Mouse (Mus musculus) embryo, embryonic 9.5 days (tissue): ENCODE data around the gene Gigyf2.

Experiments used
- DNase-seq: peaks from one replicate; pipeline ENCODE4 v3.0.0-alpha.2; 2017; ENCODE audit errors: extremely low spot score

The Gigyf2 gene

DNA sequence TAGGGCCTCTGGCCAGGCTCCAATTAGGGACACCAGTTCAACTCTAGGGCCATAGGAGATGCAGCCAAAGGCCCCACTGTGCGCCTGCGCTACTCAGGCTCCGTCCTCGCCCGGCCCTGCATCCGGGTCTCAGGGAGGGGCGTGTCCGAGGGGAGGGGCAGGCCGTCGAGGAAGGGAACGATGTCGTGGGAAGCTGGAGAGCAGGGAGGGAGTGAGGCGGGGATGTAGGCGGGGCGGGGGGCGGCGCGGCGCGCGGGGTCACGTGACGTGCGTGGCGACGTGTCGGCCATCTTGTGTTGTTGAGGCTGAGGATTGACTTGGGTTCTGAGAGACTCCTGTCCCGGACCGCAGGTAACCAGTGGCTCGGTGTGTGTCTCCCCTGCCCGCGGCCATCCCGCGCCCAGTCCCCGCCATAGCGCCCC lies at the start of gene Gigyf2:
Gigyf2 (plus strand) TSS at position 257 of the 422 bp plus-strand sequence.
- peak; percentile 99 for DNase-seq

DNA sequence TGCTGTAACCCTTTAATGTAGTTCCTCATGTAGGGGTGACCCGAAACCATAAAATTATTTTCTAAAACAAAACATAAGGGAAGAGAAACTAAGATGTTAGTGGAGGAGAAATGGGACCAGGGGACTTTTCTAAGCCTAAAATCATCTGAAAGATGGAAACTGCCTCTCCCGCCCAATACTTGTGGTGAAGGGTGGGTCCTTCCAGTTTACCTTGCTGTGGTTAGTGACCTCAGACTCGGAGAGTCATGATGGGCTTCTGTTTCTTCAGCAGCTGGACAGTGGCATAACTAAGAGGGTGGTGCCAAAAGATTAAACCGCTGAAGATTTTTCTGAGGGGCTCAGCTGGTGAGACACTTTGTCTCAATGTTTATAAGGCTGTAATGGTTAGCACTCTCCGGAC lies 46.5 kb upstream of the Gigyf2 start:
- no peak for DNase-seq

GRCm38 (mm10) chr1:87281599-87282412 lies 45.0 kb upstream of the Gigyf2 start:
- peak; percentile 20 for DNase-seq

DNA sequence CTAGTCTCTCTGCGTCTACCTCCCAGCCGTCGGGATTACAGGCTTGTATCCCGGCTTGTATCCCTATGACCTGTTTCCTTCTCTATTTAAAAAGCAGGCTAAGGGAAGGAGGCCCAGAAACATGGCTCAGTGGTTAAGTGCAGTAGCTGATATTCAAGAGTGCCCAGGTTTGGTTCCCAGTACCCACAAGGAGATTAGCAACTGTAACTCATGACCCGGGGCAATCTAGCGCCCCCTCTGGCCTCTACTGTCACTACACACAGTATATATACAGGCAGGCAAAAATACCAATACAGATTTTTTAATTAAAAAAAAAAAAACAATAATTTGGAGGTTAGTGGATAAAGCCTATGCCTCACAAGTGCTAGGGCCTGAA lies 44.4 kb upstream of the Gigyf2 start:
- no peak for DNase-seq

DNA sequence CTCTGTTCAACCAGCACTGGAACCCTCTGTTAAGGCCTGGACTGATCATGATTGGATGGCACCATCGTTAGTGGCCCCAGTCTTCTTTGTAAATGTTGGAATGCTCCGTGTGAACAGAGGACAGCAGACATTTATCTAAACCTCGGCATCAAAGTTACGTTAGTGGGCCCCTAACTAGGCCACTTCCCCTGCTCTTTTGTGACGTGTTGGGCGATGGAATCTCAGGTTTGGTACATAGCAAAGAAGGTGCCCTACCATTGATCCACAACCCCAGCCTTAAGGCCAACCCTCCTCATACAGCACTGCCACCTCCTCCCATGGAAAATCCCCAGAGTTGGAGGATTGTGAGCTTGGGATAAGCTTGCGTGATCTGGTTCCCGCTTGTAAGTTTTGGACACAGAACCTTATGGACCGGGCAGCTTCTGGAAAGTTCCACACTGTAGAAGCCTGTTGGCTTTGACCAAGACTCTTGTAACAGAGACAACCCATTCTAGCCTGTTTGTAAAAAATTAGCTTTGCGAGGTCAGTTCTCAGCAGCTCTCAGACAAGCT lies 43.3 kb upstream of the Gigyf2 start:
- no peak for DNase-seq

DNA sequence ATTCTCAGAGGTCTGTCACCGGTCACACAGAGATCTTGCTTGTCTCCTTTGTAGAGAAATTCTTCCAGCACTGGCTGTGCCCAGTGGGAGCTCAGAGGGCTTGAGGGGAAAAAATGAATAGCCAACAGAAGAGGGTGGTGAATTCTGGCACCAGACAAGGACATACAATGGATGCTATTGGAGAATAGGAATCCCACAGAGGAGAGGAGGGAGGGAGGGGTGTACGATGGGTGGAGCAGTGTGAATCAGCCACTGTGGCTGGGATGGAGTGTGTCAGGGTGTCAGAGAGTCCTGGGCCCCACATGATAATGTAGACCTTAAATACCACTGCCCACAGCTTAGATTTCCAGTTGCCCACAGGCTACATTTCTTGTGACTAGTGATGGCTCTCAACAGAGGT lies 39.7 kb upstream of the Gigyf2 start:
- DNase-seq = no peak

DNA sequence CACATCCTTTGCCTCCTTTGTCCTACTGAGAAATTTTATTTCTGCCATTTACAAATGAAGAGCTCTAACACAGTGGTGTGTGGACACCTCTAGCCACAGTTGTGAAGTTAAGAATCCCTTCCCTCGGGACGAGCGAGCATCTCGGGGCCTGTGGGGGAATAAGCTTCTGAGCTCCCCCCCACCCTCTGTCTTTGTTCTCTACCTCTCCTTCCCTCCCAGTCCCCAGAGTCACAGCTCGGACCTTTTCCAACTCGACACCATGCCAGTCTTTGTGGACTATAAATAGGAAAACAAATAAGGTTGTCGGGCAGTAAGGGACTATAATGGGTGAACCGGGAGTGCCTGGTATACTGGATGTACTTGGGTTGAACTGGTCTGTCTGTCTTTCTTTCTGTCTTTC lies 35.4 kb upstream of the Gigyf2 start:
- no peak for DNase-seq

- peak; percentile 55 for DNase-seq
Measured at GRCm38 (mm10) chr1:87292420-87293190, 34.2 kb upstream of the Gigyf2 start.

DNA sequence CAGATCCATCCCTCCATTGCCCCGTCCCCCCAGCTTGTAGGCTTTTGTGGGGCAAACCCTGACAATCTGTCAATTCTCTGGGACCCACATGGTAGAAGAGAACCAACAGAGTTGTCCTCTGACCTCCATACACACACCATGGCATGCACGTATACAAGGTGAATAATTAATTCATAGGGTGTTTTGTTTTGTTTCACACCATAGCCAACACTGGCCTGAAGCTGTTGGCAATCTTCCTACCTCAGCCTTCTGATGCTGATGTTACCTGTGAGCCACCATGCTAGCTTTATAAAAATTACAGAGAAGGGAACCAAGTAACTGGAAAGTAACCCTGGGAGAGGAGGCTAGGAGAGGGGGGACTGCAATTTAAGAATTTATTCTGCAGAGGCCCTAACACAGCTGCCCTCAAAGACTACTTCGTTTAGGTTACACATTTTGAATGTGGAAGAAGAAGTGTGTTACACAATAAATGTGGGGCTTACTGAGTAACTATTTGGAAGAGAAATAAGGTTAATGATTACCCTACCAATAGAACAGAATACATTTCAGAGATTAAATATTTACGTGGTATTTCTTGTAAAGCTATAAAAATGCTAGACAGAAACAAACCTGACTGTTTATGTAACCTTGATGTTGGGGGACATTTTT lies 32.6 kb upstream of the Gigyf2 start:
- no peak for DNase-seq

GRCm38 (mm10) chr1:87294951-87295350 lies 31.8 kb upstream of the Gigyf2 start:
- no peak for DNase-seq

- no peak for DNase-seq
Measured at GRCm38 (mm10) chr1:87297346-87297925, 29.4 kb upstream of the Gigyf2 start.

- DNase-seq = no peak
Measured at GRCm38 (mm10) chr1:87300360-87301286, 26.2 kb upstream of the Gigyf2 start.

DNA sequence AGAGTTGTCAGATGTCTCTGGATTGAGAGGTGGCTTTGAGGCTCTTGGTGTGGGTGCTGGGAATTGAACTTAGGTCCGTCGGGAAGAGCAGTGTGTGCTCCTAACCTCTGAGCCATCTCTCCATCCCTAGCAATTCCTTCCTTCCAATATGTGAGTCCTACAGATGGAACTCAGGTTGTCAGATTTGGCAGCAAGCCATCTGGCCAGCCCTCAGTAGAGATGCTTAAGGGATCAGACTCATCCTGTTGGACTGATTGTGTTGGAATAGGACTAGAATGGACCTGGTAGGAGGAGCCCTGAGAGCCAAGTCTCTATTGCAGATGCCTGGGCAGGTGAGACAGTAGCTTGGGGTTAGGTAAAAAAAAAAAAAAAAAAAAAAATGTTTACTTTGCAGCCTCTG lies 24.8 kb upstream of the Gigyf2 start:
- no peak for DNase-seq

GRCm38 (mm10) chr1:87308952-87309351 lies 17.8 kb upstream of the Gigyf2 start:
- DNase-seq = no peak

DNA sequence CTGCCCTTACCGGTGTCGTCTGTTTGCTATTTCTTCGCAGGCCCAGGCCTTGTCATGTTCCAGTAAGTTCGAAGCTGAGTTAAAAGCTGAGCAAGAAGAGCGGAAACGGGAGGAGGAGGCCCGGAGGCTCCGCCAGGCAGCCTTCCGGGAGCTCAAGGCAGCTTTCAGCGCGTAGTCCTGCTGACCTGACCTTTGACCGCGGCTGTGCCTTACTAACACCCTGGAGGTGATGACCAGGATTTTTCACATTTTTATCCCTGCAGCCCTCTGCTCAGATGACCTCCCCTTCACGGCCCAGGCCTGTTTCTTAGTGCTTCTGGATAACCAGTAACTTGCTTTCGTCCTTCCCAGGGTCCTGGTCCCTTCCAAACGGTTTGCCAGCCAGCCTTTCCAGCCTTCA lies 17.2 kb upstream of the Gigyf2 start:
- peak; percentile 22 for DNase-seq

- no peak for DNase-seq
Measured at GRCm38 (mm10) chr1:87312681-87313080, 14.1 kb upstream of the Gigyf2 start.

DNA sequence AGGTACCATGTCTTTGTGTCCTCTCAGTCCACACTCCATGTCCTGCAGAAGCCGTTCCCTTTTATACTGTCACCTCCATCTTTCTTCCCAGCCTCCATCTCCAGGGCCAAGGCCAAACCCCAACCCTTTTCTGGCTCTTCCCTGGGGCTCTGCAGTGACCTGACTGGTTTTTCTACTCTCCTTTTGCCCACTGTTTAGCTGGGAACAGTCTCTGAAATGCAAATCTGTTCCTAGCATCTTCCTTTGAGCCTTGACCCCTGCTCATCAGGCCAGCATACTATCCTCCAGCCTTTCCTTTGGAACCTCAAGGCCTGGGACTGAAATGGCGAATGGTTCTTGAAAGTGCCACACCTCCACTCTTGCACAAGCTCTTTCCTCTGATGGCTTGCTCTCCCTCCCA lies 13.7 kb upstream of the Gigyf2 start:
- no peak for DNase-seq

- no peak for DNase-seq
Measured at GRCm38 (mm10) chr1:87313843-87314570, 12.8 kb upstream of the Gigyf2 start.

DNA sequence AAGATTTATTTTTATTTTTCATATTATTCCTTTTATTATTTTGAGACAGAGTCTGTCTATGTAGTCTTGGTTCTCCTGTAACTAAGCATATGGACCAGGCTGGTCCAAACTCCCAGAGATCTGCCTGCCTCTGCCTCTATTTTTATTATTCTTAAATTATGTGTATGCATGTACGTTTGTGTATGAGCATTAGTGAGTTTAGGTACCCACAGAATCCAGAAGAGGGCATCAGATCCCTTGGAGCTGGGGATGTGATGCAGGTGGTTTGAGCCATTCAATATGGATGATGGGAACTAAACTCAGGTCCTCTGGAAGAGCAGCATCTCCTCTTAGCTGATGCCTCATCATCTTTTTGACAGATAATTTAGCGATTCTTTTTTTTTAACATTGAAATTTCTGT lies 11.4 kb upstream of the Gigyf2 start:
- DNase-seq = no peak

DNA sequence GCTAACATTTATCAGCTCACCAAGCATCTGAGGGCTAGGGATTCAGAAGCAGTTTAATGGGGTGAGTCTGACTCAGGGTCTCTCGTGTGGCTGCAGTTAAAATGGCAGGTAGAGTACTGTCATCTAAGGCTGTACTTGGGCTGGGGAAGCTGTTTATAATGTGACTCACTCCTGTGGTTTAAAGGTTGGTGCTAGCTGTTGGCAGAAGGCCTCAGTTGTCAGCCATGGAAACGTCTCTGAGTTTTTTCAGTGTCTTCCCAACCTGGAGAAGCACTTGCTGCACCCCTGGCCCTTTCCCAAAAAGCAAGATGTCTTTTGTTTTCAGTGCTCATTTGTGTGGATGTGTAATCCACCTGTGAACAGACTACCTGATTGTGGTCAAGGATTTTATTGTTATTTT lies 10.9 kb upstream of the Gigyf2 start:
- no peak for DNase-seq
